Mouse (Mus musculus) stomach, postnatal 0 days (tissue): ENCODE measurements around the gene Sptbn4.

ENCODE experiments used
- CTCF ChIP-seq: IDR thresholded peaks from 2 replicates; pipeline ENCODE4 v1.5.1; 2016; ENCODE audit warnings: antibody characterized with exemption, low read depth, mild to moderate bottlenecking, moderate library complexity
- EP300 ChIP-seq: optimal IDR thresholded peaks from 2 replicates; pipeline ENCODE3; 2016; ENCODE audit warnings: antibody characterized with exemption

- TF ChIP-seq CTCF, result peak; percentile 69
- peak; percentile 34 for TF ChIP-seq EP300
These were observed 39.5 kb upstream of the Sptbn4 start, which contains the start of gene Sertad1 for GRCm38 (mm10) chr7:27486770-27487697.
